ENCODE assay signal across 20 mouse cellular contexts in genomic region chr5:30210758-30211157, GRCm38 (mm10). TPM values are rescaled to one million over a fixed set of nuclear protein-coding genes. Genes with fewer than 3 reads are reported as not detected.
"Had no signal": no experiment of that assay in that cellular context is flagged by ENCODE, and none has a peak within 500 bp of the region (broad histone marks: within the 10 kb centered on the region; RNA-seq: fewer than 3 reads in every experiment).

No protein-coding gene starts in this region.

RNA-seq across cellular contexts. Expression of gene Adgrf3, which starts 5.2 kb away (rescaled TPM):
- total RNA-seq: gastrocnemius, adult 8-10 months; gastrocnemius, postnatal 14 days; gastrocnemius, postnatal 36 days; layer of hippocampus, adult 8-10 months; layer of hippocampus, postnatal 14 days; layer of hippocampus, postnatal 36 days; left cerebral cortex, adult 8-10 months; left cerebral cortex, postnatal 10 days; left cerebral cortex, postnatal 25 days; left cerebral cortex, postnatal 4 days; liver, adult 2 months had no signal
- polyA plus RNA-seq: frontal cortex, adult 2 months; hindbrain, embryonic 10.5 days; hindbrain, embryonic 12.5 days; hindbrain, embryonic 14.5 days; hindbrain, embryonic 16.5 days; limb, embryonic 11.5 days; limb, embryonic 13.5 days; liver, adult 2 months; liver, embryonic 12.5 days; liver, embryonic 15.5 days had no signal
